Mouse (Mus musculus): ENCODE measurements around the gene Dnajc12.
A peak's percentile ranks its signal among the peaks of the same experiment; 100 is the strongest.
"Not testable (repeated sequence)": the region's sequence is repeated elsewhere in the genome, so short reads cannot be mapped to it uniquely, and the experiment has no call there.

Dnajc12 gene

DNA sequence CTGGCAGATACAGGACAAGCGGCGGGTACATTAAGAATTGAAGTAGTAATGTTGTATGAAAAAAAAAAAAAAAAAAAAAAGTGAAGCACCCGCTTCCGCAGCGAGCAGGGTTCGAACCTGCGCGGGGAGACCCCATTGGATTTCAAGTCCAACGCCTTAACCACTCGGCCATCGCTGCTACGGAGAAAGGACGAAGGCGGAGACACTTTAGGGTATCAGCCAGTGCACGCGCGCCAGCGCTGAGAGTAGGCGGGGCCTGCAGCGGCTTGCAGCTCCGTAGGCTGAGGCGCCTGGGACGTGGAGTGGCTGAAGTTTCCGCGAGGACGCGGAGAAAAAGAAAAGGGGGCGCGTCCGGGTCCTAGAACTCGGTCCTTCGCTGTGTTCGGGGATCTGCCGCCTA is 47.1 kb downstream of the Dnajc12 start:
- DNase-seq (ENCODE audit: inconsistent age in 2 of 2, low spot score in 1 of 2), result peak; percentile 99 to 100

DNA sequence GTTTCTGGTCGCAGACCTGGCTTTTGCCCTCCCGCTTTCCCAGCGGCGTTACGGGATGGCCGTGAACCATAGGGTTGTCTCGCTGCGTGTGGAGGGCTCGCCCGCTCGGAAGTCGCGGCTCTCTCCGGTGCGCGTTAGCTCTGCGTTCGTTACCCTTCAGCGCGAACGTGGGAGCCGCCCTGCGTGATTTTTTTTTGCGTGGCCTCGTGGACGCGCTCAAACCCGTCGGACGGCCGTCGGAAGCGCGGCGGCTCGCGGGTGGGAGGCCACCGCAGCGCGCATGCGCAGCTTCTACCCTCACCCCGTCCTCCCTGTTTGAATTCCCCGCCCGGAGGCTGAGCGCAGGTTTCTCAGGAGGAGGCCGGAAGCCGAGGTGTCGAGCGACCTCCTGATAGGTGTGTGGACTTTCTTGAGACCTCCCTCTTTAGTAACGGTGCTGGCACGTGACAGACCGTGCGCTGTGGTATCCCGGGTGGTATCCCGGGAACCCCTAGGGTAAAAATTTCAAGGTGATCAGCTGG is 47.6 kb downstream of the Dnajc12 start, which contains the start of gene Ctnna3:
Gene Ctnna3 (plus strand): TSS at position 314 of the 521 bp plus-strand sequence.
- DNase-seq (ENCODE audit: inconsistent age in 2 of 2, low spot score in 1 of 2), result peak; percentile 92 to 95

DNA sequence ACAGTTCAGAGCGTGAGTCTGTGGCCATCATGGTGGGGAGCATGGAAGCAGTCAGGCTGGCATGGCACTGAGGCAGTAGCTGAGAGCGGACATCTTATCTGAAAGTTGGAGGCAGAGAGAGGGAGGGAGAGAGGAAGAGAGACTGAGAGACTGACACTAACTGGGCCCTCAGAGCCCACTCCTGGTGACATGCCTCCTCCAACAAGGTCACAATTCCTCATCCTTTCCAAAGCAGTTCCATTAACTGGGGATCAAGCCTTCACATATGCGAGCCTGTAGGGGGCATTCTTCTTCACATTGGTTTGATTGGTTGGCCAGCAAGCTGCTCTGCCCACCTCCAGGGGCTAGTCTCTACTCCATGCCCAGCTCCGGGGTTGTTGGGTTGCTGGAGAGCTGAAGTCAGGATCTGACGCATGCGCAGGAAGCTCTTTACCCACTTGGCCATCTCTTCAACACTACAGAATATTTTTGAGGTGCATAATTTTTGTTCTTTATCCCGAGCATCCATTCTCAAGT is 49.0 kb downstream of the Dnajc12 start:
- no peak for DNase-seq (ENCODE audit: inconsistent age in 2 of 2, low spot score in 1 of 2)

DNA sequence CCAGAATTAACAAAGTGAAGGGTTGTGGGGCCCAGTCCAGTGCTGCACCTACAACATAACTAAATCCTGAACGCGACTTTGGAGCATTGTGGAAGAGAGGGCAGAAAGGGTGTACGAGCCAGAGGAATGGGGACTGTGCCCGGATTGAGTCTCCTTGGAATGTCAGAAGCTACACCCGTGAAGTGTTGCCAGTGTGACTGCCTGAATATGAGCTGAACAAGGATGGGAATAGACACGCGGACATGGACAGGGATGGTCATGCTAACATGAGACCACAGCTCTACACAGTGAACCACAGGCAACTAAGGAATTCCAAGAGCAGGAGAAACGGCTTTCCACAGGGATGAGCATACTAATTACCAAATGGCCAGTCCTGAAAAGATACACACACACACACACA is 49.9 kb downstream of the Dnajc12 start:
- DNase-seq (ENCODE audit: inconsistent age in 2 of 2, low spot score in 1 of 2), result no peak

- DNase-seq (ENCODE audit: inconsistent age in 2 of 2, low spot score in 1 of 2), result peak in 1 of 2 experiments; percentile 55
Measured at GRCm38 (mm10) chr10:63432887-63433286, 50.6 kb downstream of the Dnajc12 start.

DNA sequence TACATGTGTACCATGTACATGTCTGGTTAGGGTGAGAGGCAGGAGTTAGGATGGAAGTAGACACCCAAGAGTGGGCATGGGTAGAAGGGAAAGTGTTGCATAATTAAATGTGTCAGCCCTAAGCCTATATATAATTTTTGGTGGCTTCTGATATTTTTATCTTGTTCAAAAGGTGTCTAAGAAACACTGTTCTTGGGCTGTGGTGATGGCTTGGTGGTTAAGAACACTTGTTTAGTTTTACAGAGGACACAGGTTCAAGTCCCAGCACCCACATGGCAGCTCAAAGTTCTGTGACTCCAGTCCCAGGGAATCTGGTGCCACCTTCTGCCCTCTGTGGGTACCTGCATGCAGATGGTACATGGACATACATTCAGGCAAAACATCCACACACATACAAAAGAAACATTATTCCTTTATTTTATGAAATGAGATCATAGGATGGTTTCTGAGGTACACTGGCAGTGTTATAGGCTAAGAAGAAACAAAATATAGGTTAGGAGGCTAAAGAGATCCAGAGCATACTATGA is 56.6 kb downstream of the Dnajc12 start:
- DNase-seq (ENCODE audit: inconsistent age in 2 of 2, low spot score in 1 of 2), result no peak

GRCm38 (mm10) chr10:63439694-63440228 is 57.5 kb downstream of the Dnajc12 start:
- no peak for DNase-seq (ENCODE audit: inconsistent age in 2 of 2, low spot score in 1 of 2)

DNA sequence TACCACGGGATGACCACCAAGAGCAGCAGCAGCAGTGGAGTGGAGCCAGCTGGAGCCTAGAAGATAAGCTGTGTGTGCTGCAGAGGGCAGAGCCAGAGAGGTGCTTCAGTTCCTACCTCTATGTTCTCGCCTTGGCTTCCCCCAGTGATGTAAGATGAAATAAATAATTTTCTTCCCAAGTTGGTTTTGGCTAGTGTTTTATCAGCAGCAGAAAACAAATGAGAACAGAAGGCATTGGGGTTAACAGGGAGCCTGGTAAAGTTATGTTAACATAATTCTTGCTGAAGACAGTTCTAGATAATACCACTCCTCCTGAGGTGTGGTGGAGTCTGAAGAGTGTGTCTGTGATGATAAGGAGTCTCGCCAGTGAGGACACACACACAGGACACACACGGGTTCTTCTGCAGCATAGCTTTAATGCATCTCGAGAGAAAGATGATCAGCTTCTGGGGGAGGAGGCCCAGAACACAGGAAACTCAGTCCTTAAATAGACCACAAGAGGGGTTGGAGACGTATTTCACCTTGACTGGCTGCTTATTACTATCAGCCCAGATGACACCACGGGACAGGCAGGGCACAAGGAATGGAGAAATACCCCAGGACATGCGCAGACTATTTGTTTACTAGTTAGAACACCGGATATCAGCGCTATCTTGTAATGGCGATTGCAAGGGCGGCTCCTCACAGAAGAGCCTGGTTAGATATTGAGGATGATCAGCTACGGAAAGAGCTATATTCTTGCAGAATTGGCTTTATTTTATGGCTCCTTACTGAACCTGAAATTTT is 62.6 kb downstream of the Dnajc12 start:
- DNase-seq (ENCODE audit: inconsistent age in 2 of 2, low spot score in 1 of 2), result not testable (repeated sequence)

- no peak for DNase-seq (ENCODE audit: inconsistent age in 2 of 2, low spot score in 1 of 2)
Measured at GRCm38 (mm10) chr10:63453926-63454325, 71.7 kb downstream of the Dnajc12 start.

- DNase-seq (ENCODE audit: inconsistent age in 2 of 2, low spot score in 1 of 2), result peak in 1 of 2 experiments; percentile 80
Measured at GRCm38 (mm10) chr10:63455110-63455878, 73.1 kb downstream of the Dnajc12 start.

- DNase-seq (ENCODE audit: inconsistent age in 2 of 2, low spot score in 1 of 2), result peak; percentile 18 to 70
Measured at GRCm38 (mm10) chr10:63457292-63458128, 75.3 kb downstream of the Dnajc12 start.

Measured in adrenal gland, adult (tissue).